Mouse (Mus musculus): Measurements from ENCODE around the gene Csrnp3. TPM values are rescaled to one million over a fixed set of nuclear protein-coding genes. Genes with fewer than 3 reads are reported as not detected.

Csrnp3 gene
- total and polyA plus RNA-seq, 3 experiments = not detected

GRCm38 (mm10) chr2:65891590-65891989 is 46.0 kb downstream of the Csrnp3 start:
- Histone ChIP-seq H3K36me3 (ENCODE audit: control insufficient read depth in 1 of 2, insufficient read depth in 2 of 2, low read length in 2 of 2) (no peaks in the 10 kb centered on the region), H3K4me3 (ENCODE audit: control insufficient read depth in 1 of 2, insufficient read depth in 1 of 2, low read depth in 2 of 2, low read length in 2 of 2) (no peak overlapping the region), H3K27ac (ENCODE audit: control insufficient read depth, low read depth, low read length) (no peak overlapping the region), H3K4me1 (ENCODE audit: control insufficient read depth in 1 of 2, insufficient read depth in 2 of 2, low read length in 2 of 2) (no peaks in the 10 kb centered on the region), H3K9ac (ENCODE audit: control insufficient read depth, low read depth, low read length, poor library complexity, severe bottlenecking) (no peak overlapping the region), H3K27me3 (ENCODE audit: control insufficient read depth in 1 of 2, insufficient read depth in 2 of 2, low read length in 2 of 2) (no peaks in the 10 kb centered on the region), H3K9me3 (replicated peaks; ENCODE audit: insufficient read depth, low read length) (no peaks in the 10 kb centered on the region), H3K79me2 (ENCODE audit: control insufficient read depth, insufficient read depth, low read length, poor library complexity) (no peaks in the 10 kb centered on the region)
- TF ChIP-seq TAL1 (IDR thresholded peaks at IDR 0.05; ENCODE audit: low read length) (no peak), POLR2AphosphoS5 (IDR thresholded peaks at IDR 0.05; ENCODE audit: borderline replicate concordance, low read depth, low read length) (no peak), SIN3A (IDR thresholded peaks at IDR 0.05; ENCODE audit: low read length) (no peak), BHLHE40 (IDR thresholded peaks at IDR 0.05; ENCODE audit: borderline replicate concordance, low read depth, low read length) (no peak), ZNF384 (IDR thresholded peaks at IDR 0.05; ENCODE audit: low read depth, low read length) (no peak), ELF1 (IDR thresholded peaks at IDR 0.05; ENCODE audit: low read depth, low read length) (no peak), GABPA (IDR thresholded peaks at IDR 0.05; ENCODE audit: low read depth, low read length) (no peak), TCF12 (IDR thresholded peaks at IDR 0.05; ENCODE audit: low read depth, low read length) (no peak), USF2 (IDR thresholded peaks at IDR 0.05; ENCODE audit: borderline replicate concordance in 1 of 2, insufficient read depth in 1 of 2, low read depth in 1 of 2, low read length in 2 of 2) (no peak), MYC (IDR thresholded peaks at IDR 0.05; ENCODE audit: low read depth, low read length) (no peak), POLR2A (IDR thresholded peaks at IDR 0.05; ENCODE audit: control insufficient read depth in 1 of 2, insufficient read depth in 1 of 2, low read depth in 1 of 2, low read length in 2 of 2, poor library complexity in 1 of 2) (no peak), CHD1 (IDR thresholded peaks at IDR 0.05; ENCODE audit: low read depth, low read length) (no peak), E2F4 (IDR thresholded peaks at IDR 0.05; ENCODE audit: borderline replicate concordance, low read depth, low read length) (no peak), TBP (IDR thresholded peaks at IDR 0.05; ENCODE audit: low read depth, low read length) (no peak), RAD21 (IDR thresholded peaks at IDR 0.05; ENCODE audit: low read depth, low read length) (no peak), POLR2AphosphoS2 (IDR thresholded peaks at IDR 0.05; ENCODE audit: low read length) (no peak), MYB (IDR thresholded peaks at IDR 0.05; ENCODE audit: low read depth, low read length) (no peak), ETS1 (IDR thresholded peaks at IDR 0.05; ENCODE audit: low read depth, low read length) (no peak)
- DNase-seq (ENCODE audit: low read depth, low spot score) = no peak

- Histone ChIP-seq H3K9me3 (replicated peaks; ENCODE audit: insufficient read depth, low read length) (no peaks in the 10 kb centered on the region), H3K4me3 (ENCODE audit: control insufficient read depth in 1 of 2, insufficient read depth in 1 of 2, low read depth in 2 of 2, low read length in 2 of 2) (no peak overlapping the region), H3K36me3 (ENCODE audit: control insufficient read depth in 1 of 2, insufficient read depth in 2 of 2, low read length in 2 of 2) (no peaks in the 10 kb centered on the region), H3K9ac (ENCODE audit: control insufficient read depth, low read depth, low read length, poor library complexity, severe bottlenecking) (no peak overlapping the region), H3K79me2 (ENCODE audit: control insufficient read depth, insufficient read depth, low read length, poor library complexity) (no peaks in the 10 kb centered on the region), H3K4me1 (ENCODE audit: control insufficient read depth in 1 of 2, insufficient read depth in 2 of 2, low read length in 2 of 2) (no peaks in the 10 kb centered on the region), H3K27ac (ENCODE audit: control insufficient read depth, low read depth, low read length) (no peak overlapping the region), H3K27me3 (ENCODE audit: control insufficient read depth in 1 of 2, insufficient read depth in 2 of 2, low read length in 2 of 2) (no peaks in the 10 kb centered on the region)
- no peak for TF ChIP-seq ZKSCAN1 (IDR thresholded peaks at IDR 0.05; ENCODE audit: low read depth, low read length)
- no peak for TF ChIP-seq SMC3 (IDR thresholded peaks at IDR 0.05; ENCODE audit: low read depth, low read length)
- TF ChIP-seq ZMIZ1 (IDR thresholded peaks at IDR 0.05; ENCODE audit: low read depth, low read length) = no peak
- no peak for TF ChIP-seq HCFC1 (IDR thresholded peaks at IDR 0.05; ENCODE audit: low read depth, low read length)
- no peak for TF ChIP-seq CTCF (IDR thresholded peaks at IDR 0.05 in 2 of 3, conservative IDR thresholded peaks at IDR 0.05 in 1 of 3; ENCODE audit: control insufficient read depth in 1 of 3, insufficient read depth in 1 of 3, low read depth in 2 of 3, low read length in 3 of 3, poor library complexity in 1 of 3, severe bottlenecking in 1 of 3)
- no peak for TF ChIP-seq MAX (IDR thresholded peaks at IDR 0.05; ENCODE audit: low read length)
- no peak for TF ChIP-seq BHLHE40 (IDR thresholded peaks at IDR 0.05; ENCODE audit: borderline replicate concordance, low read depth, low read length)
- no peak for TF ChIP-seq POLR2A (IDR thresholded peaks at IDR 0.05; ENCODE audit: control insufficient read depth in 1 of 2, insufficient read depth in 1 of 2, low read depth in 1 of 2, low read length in 2 of 2, poor library complexity in 1 of 2)
- no peak for TF ChIP-seq MYB (IDR thresholded peaks at IDR 0.05; ENCODE audit: low read depth, low read length)
- no peak for TF ChIP-seq USF1 (IDR thresholded peaks at IDR 0.05; ENCODE audit: low read depth, low read length)
- TF ChIP-seq MEF2A (IDR thresholded peaks at IDR 0.05; ENCODE audit: extremely low read depth, insufficient replicate concordance, low read depth, low read length, poor library complexity, severe bottlenecking) = no peak
- no peak for TF ChIP-seq POLR2AphosphoS5 (IDR thresholded peaks at IDR 0.05; ENCODE audit: borderline replicate concordance, low read depth, low read length)
- no peak for TF ChIP-seq UBTF (IDR thresholded peaks at IDR 0.05; ENCODE audit: borderline replicate concordance, insufficient read depth, low read depth, low read length)
- no peak for TF ChIP-seq NRF1 (IDR thresholded peaks at IDR 0.05; ENCODE audit: insufficient read depth, low read depth, low read length, poor library complexity, severe bottlenecking)
- no peak for TF ChIP-seq EP300 (IDR thresholded peaks at IDR 0.05; ENCODE audit: low read depth in 1 of 2, low read length in 2 of 2)
- TF ChIP-seq JUND (IDR thresholded peaks at IDR 0.05; ENCODE audit: low read depth, low read length) = no peak
- no peak for TF ChIP-seq CHD1 (IDR thresholded peaks at IDR 0.05; ENCODE audit: low read depth, low read length)
- DNase-seq (ENCODE audit: low read depth, low spot score) = no peak
These were observed 47.7 kb downstream of the Csrnp3 start for GRCm38 (mm10) chr2:65893241-65893640.
